Mouse (Mus musculus) layer of hippocampus, adult 9-11 months (tissue): Measurements from ENCODE around the gene Btbd1.
A peak's percentile ranks its signal among the peaks of the same experiment; 100 is the strongest.

Experiments
- DNase-seq: peaks from one replicate; pipeline ENCODE4 v3.0.0; 2022

The Btbd1 gene

DNA sequence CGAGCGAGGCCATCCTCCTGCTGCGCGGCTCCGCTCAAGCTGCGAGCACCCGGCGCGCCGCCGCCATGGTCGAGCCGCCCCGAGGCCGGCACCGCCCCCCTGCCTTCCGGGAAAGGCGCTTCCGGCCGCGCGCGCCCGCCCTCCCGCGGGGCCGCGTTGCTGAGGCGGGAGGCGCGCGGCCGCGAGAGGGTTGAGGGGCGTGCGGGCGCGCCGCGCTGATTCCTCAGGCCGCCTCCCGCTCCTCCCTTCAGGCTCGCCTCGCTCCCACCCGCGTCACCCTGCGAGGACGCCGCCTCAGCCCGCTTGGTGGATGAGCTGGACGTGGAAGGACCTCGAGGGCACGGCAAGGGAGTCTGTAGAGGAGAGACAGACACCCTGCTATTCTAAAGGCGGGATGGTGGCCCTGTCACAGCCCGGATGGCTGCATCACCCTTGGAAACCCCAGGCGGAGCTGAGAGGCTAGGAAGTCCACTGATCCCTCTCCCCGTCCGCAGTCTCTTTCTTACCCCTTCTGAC, at the start of gene Btbd1:
Gene Btbd1 (minus strand): TSS at position 53 of the 516 bp plus-strand sequence.
- DNase-seq: peak; percentile 86

DNA sequence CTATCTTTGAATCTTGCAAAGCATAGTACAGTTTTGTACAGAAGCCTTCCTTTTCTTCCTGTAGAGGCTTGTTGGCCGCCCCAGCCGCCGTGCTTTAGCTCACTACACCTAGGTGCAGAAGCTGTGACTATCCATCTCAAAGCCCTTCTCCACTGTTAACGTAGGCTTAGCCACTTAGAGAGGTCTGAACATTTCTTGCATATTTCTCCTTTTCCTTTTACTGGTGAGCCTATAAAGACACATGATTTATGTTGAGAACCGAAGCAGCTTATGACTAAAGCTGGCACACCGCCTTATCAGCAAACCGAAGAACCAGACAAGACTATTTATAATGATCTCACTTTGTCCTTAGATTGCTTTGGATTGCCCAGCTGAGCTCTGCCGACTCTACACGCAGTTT, 46.1 kb upstream of the Btbd1 start:
- no peak for DNase-seq

DNA sequence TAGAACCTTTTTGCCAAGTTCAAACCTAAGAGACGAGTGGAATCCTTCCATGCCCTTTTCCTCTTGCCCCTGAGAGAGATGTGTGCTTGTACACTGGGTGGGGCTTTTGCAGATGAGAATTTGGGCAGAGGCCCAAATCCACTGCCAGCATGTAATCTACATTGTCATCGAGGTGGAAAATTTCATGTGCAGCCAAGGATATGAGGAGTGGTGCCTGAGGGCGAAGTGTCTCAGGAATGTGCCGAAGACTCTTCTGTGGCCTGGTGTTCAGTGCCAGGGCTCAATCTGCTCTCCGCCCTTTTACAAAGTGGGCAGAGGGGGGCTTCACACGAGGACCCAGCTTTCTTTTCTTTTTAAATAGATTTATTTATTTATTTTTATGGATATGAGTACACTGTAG, 45.4 kb upstream of the Btbd1 start:
- DNase-seq: no peak

DNA sequence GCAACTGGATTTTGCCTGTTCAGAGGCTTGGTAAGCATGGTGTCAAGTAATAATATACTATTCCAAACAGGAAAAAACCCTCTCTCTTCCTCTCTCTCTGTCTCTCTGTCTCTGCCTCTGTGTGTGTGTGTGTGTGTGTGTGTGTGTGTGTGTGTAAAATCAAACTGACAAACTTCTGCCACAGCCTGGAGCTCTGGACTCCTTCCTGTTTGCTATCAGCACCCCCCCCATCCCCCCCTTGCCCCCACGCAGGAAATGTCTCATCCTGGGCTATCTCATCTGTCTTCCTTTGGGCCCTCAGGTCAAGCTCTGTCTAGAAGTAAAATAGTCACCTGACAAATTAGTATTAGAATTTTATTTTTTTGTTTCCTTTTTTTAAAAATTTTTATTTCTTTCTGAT, 44.6 kb upstream of the Btbd1 start:
- DNase-seq: no peak

DNA sequence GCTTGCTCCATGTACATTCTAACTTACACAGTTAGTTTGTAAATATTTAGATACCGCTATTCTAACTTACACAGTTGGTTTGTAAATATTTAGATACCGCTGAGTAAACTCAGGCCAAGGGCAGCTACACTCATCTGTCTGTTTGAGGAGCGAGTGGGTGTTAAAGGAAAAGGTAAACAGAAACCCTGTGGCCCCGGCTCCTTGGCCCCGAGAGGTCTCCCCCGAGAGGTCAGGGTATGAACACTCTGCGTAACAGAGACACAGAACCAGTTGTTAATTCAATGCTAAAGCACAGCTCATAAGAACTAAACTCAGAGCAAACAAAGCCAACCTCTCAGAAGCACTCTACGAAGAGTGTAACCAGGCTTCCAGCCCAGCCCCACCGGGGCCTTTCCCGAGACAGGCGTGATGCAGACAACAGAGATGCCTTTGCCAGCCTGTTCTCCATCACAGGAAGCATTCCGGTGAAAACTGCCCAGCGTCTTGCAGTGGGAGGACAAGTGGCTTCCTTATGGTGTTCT, 43.3 kb upstream of the Btbd1 start:
- no peak for DNase-seq

DNA sequence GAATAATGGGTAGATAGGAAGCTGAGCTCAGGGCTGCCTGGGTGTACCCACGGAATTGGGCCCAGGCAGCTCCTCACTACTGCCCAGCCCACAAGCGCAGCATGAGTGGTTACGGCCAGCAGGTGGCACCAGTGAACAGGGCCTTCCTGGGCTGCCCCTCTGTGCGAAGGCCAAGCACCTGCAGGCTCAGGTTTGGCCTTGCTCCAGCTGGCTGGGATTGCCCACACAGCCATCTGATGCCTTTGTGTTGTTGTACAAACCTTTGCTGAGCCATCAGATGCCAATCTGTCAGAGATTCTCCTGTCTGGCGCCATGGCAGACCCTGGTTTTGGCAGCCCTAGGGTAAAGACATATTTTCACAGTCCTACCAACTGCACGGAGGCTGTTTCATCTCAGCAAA, 38.9 kb upstream of the Btbd1 start:
- DNase-seq: peak; percentile 70

DNA sequence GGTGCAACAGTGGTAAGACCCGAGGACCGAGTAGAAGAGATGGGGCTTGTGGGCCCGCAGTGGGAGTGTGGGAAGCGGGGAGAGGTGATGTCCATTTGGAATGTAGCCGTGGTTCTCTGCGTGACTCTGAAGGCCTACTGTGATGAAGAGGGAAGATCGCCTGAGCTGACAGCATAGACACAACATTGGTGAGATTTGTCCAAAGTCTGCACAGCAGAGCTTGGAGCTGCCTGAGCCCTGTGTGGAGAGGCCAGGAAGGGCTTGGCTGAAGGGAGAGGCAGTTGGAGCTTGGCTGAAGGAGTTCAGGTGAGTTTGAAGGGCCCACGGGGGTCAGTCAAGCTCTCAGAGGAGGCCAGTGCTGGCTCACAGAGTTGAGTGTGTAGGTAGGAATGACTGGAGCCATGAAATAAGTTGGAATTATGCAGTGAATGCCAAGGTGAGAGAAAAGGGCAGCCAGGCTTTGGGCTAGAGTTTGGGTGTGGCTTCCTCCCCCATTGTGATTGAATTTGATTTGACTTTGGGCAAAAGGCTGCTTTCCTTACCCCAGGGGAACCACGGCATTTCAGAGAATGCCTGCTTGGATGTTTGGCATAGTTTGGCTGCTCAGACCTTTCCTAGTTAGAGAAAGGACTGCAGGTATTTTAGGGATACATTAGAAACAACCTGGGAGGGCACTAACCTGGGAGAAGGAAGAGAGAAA, 38.1 kb upstream of the Btbd1 start:
- no peak for DNase-seq

DNA sequence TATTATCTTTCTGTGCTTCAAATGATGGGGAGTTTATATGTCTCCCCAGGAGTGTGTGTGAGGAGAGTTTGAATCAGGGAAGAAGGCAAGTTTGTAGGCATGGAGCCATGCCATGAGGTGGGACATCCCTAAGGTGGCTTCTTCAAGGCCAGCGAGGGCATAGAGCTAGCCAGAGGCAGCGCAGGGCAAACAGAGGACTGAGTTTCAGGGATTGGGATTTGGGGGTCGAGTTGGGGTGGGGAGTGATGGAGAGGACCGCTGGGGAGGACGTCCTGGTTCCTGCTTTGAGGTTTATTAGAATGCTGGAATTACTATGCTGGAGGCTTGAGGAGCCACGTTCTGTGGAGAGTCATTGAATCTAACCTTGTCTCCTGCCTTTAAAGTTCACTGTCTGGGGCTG, 36.7 kb upstream of the Btbd1 start:
- DNase-seq: no peak

DNA sequence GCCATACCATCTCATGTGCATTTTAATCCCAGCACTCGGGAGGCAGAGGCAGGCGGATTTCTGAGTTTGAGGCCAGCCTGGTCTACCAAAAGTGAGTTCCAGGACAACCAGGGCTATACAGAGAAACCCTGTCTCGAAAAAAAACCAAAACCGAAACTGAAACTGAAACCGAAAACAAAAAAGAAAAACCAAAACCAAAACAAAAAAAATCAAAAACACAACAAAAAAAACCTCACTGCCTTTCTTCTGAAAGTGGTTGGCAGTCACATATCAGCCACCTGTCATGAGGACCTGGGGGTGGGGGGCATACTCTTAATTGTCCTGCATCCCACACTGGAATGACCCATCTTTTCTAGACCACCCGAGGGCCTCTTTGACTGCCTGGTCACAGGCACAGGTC, 35.3 kb upstream of the Btbd1 start:
- DNase-seq: no peak

DNA sequence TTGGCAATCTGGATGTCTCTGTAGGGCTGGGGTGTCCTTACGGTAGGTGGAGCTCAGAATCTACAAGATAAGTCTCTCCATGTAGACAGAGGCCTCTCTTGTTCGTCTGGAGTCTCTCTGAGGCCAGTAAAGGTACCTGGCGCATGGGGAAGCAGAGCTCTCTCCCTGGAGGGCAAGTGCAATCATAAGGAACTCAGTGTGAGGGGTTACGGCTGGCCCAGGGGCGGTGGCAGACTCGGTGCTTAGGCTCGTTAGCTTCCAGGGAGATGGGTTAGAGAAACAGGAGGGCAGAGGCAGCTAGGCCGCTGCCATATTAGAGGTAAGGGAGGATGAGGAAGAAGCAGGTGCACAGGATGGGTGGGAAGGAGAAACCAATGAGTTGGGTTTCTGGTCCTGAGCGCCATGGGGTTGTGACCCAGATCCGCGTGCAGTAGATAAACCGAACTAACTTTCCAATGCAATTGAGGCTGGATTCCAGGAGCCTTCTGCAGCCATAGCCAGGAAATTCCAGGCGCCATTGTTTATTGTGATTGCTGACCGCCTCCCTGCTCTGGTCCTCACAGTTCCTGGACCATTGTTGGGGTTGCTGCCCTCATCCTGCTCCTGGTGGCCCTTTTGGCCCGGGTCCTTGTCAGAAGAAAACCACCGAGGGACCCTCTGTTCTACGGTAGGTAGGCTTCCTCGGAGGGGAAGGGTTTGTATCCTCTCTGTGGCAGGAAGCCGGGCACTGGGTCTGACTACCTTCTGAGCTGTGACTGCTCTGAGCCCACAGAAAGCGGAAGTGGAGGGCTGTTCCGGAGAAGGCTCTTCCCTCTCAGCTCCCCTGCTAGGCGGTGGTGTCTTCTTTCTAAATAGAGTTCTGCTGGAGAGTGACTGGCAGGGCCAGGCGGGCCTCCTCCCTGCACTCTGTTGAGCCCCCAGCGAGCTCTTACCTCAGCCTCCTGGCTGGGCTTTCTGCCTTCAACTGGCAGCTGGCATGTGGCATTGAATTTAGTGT, 33.7 kb upstream of the Btbd1 start:
- peak; percentile 63 for DNase-seq

DNA sequence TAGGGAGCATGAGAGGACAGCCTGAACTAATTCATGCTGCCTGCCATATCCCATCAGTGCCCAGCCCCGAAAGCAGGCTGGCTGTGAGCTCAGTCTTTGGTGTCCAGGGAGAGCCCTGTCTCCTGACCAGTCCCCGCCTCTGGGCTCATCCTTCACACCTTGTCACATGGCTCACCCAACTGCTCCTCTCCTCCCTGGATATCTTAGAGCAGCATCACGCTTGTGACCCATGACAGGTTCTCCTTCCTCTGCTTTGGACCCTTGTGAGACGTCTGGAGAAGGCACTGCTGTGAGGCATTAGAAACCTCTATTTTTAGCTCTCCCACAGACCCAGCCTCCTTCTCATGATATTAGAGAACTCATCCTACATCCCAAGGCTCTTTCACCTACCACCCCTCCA, 32.7 kb upstream of the Btbd1 start:
- no peak for DNase-seq

DNA sequence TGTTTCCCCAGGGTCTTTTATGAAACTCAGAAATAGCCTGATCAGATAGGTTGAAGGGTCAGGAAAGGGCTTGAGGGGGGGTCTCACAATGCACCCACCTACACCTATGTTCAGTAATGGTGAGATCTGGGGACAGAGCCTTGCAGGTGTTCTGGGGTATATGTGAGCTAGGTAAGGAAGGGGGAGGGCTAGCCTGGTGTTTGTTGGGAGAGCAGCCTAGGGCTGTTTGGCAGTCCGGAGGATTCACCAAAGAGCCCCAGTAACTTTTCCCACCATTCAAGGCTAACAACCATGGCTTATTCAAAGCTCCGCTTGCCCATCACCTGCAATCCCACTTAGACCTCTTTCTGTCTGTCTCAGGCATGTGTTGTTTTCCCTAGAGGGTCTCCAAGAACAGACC, 32.2 kb upstream of the Btbd1 start:
- DNase-seq: no peak

DNA sequence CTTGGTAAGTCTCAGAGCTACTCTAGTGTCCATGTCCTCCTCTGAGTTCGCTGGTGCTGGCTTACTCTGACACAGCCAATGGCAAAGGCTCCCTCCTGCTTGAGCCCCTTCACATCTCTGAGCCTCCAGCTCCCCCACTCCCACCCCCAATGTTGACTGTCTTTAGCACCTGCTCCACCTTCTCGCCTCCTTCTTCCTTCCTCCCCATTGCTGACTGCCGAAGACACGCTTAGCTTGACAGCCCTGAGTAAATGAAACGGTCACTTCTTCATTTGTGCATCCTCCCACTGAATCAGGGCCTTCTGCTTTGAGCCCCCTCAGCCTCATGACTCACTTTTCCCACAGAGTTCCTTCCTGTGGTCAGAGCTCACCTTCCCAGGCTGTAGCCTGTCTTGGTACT, 31.8 kb upstream of the Btbd1 start:
- DNase-seq: no peak

DNA sequence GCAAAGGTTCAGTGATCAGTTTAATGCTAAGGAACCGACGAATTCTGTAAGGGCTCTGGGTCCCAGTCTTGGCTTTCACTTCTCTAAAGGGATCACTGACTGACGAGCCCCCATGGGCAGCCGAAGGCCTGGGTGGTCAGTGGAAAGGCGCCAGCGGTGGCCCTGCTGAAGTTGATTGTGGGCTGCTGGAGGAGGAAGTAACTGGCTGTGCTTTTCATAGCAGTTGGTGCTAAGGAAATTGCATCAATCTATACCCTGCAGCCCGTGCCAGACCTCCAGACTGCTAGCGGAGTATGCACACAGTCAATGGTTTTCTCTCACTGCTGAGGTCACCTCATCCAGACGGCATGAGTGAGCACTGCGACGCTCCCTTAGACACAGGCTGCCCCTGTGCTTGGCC, 30.8 kb upstream of the Btbd1 start:
- DNase-seq: peak; percentile 86

DNA sequence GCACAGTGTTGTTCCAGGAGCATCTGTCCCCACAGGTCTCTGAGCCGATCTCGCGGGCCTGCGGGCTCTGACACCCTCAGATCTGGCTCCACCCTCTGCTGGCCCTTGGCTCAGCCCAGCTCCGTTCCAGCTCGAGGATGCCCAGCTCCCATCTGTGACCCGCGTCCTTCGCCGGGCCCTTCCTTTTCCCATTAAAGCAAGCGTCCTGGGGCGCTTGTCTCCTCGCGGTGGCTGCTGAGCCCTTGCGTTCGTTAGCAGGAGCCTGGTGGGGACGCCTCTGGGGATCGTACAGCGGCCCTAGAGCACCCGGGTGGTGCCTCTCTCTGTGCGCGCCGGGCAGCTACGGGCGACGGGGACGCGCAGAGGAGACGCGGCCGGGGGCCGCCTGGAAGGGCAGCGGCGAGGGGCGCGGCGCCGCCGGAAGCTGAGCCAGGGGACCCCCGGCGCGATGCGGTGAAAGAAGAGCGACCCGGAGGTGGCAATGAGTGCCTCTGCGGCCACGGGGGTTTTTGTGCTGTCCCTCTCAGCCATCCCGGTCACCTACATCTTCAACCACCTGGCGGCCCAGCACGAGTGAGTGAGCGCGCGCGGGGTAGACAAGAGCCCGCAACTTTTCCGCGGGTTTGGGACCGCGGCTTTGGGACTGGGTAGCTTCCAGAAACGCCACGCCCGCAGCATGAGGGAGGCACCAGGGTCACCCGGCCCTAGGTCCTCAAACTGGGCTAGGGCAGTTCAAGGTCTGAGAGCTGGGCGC, 29.9 kb upstream of the Btbd1 start, which contains the start of gene Tm6sf1:
Gene Tm6sf1 (plus strand): TSS at position 34 of the 754 bp plus-strand sequence.
- no peak for DNase-seq

DNA sequence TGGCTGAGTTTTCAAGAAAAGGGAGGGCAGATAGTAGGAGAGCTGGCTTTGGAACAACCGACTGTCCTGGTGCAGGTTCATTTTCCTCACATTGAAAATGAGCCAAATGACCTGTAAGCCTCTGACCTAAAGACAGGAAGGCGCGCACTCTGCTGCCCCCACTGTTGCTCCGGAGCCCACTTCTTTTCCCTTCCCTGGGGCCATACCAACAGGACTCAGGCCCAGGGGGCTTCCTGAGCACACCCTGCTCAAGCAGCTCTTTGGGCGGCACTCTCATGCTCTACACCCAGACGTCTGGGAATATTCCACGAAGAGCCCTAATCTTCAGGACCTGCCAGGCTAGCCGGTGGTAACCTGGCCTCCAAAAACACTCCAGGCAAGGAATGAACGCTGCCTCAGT, 29.0 kb upstream of the Btbd1 start:
- no peak for DNase-seq

DNA sequence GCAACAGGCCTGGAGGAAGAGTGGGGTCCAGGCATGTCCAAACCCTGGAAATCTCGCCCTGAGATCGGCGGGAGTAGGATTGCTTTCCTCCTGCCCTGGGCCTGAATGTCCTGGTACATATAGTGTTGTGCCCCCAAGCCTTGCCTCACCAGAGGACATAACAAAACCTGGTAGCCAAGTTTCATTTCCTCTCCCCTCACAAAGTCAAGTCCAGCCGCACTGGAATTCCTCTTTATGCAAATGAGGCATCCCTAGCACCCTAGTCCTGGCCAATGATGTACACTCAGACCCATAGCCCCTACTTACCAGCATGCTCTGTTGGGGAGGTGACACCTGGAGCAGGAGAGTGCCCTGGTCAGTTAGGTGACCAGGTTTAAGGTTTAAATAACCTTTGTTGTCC, 27.0 kb upstream of the Btbd1 start:
- DNase-seq: no peak

DNA sequence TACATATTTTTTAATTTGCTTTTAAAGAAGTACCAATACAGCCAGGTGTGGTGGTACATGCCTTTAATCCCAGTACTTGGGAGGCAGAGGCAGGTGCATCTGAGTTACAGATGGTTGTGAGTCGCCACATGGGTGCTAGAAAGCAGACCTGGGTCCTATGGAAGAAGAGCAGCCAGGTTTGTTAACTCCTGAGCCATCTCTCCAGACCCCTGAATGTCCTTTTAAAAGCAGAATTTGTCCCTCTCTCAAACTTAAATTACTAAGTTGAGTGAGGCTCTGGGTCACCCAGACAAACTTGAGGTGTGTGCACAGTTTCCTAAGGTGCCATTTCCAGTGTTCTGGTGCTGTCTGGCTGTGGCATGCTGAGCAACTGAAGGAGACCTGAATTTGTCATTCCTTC, 26.5 kb upstream of the Btbd1 start, which contains the start of gene Gm10160:
Gene Gm10160 (minus strand): TSS at position 101 of the 400 bp plus-strand sequence.
- DNase-seq: no peak

DNA sequence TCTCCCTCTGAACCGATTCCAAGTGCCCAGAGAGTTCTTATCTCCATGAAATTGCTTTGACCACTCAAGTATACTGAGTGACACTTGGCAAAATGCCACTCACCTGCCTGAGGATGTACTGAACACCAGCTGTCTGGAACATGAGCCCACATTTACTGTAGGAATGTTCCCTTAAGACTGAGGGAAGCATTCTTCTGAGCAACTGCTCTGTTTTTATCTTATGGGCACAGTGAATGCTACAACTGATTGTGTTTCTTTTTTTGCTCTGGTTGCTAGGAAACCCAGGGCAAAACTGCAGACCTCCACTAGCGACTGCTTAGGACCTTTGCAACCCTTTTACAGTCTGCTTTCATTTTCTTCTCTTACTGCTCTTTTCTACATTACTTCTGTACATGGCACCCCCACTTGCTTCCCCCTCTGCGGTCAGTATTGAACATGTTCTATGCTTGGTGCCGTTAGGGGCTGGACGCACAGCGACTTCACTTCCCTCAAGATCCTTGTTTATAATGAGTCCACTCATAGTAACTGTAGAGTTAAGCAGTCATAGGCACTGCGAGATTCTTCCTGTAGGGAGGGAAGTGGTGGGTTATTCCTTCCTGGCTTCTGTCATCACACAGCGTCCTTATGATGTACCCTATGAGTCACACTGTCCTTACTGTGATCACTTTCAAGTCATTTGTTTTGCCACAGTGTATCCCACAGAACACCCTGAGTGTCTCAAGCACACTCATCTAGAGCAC, 25.5 kb upstream of the Btbd1 start:
- DNase-seq: no peak

DNA sequence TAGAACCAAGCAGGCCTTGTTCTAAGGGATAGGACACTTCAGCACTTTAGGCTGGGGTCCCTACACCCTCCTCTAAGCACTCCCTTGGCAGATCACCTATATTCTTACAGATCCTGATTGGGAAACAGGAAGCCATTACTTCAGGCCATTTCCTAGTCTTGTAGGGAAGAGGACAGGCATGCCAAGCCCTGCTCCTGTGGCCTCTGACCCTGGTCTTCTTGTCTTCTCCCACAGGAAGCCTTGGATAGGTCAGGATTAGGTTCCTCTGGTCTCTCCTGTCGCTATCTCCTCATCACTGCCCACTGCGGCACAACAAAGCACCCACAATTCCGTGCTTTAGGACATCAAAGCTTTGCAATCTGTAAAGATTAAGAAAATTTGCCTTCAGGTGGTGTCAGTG, 22.5 kb upstream of the Btbd1 start:
- no peak for DNase-seq

DNA sequence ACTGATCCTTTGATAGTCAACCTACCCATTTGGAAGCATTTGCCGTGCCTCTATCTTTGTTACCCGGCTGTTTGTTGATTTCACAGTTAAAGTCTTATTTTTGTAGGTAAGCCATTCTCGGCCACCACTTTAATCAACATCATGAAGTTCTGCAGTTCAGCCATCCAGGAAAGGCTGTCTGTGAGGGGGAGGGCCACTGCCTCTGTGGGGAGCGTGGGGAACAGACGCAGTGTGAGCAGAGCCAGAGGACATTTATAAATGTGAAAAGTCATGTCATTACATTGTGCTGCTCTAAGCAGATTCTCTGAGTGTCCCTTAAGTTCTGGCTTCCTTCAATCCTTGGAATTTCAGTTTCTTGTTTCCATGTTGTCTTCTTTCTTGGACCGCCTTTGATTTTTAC, 20.9 kb upstream of the Btbd1 start:
- no peak for DNase-seq

DNA sequence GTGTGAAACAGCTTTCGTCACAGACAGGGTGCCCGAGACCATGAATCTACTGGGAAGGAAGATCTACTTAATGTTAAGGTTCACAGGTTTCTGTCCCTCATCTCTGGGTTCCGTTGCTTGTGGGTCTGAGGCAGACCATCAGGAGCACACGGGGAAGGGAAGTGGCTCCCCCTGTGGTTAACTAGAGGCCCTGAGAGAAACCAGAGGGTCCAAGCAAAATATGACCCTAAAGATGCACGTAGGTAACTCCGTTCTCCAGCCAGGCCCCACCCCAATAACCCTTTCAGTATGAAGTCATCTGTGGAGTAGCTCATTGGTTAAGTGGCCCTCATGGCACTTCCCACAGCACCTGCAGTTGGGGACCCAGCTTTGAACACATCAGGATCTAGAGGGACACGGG, 20.4 kb upstream of the Btbd1 start:
- no peak for DNase-seq
